Mouse (Mus musculus) embryonic fibroblast, embryonic 13.5 days (primary cell): ENCODE data around the gene Rhpn2.

ENCODE experiments used
- CTCF ChIP-seq: IDR thresholded peaks from 2 replicates; pipeline ENCODE4 v1.5.1; 2011; ENCODE audit warnings: mild to moderate bottlenecking, control low read depth, low read length, moderate library complexity, borderline replicate concordance; ENCODE audit not compliant: insufficient read depth
- POLR2A ChIP-seq: IDR thresholded peaks from 2 replicates; pipeline ENCODE4 v1.6.1; 2011; ENCODE audit warnings: low read depth, mild to moderate bottlenecking, control low read depth, low read length, moderate library complexity

- no peak for TF ChIP-seq CTCF
- TF ChIP-seq POLR2A, result no peak
Observed at GRCm38 (mm10) chr7:35357621-35358020, 23.7 kb downstream of the Rhpn2 start.
